Mouse (Mus musculus): ENCODE data around the gene Rnf144a. TPM values are rescaled to one million over a fixed set of nuclear protein-coding genes. Genes with fewer than 3 reads are reported as not detected.

The Rnf144a gene
- total RNA-seq, 2 experiments from 2014 or later: 29.9 to 31.8 TPM

DNA sequence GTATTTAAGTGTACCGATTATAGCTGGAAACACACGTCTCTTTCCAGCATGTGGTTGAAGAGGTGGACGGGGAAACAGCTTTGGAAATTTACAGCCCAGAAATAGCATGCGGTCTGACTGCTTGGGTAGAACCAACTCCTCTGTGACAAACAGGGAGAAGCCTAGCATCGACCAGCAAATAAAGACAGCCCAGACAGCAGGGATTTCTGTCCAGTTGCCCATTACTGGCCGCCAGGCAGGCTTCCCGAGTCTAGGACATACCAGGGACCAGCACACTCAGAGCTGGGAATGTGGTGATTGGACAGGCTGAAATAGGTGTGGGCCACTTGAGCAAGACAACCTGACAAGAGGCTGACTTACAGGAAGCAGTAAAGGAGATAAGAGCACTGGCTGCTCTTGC lies 35.3 kb downstream of the Rnf144a start:
- intact Hi-C loops (cut with DNase I): no loop called here
- DNase-seq: no peak

GRCm38 (mm10) chr12:26377691-26378090 lies 37.4 kb downstream of the Rnf144a start:
- intact Hi-C loops (cut with DNase I): no loop called here
- DNase-seq: no peak

DNA sequence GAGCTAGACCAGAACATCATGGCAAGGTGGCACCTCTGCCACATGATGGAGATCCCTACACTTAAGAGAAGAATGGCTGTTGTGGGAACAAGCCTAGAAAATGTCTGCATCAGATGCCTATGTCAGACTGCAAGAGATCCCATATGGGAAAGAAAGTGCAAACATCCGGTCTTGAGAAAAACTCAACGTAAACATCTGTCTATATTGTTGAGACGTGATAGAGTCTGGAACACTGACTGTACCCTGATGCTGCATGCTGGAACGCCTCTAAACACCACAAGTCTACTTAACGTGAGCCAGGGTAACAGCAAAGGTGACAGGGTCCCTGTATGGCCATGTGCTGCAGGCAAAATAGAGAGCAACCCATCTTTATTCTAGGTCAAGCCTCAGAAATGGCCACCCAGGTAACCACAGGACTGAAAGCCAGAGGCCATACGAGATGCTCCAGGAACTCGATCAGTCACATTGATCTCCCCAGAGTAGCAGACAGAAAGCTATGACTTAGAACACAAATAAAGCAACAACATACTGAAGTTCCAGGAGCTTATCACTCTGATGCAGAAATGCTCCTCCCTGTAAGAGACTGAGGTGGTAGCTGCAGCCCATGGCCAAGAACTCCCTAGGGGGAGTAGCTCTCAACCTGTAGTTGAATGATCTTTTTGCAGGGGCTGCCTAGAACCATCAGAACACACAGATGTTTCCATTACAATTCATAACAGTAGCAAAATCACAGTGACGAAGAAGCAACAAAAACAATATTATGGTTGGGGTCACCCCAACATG lies 38.3 kb downstream of the Rnf144a start:
- DNase-seq: no peak
- intact Hi-C loops (cut with DNase I): no loop called here

DNA sequence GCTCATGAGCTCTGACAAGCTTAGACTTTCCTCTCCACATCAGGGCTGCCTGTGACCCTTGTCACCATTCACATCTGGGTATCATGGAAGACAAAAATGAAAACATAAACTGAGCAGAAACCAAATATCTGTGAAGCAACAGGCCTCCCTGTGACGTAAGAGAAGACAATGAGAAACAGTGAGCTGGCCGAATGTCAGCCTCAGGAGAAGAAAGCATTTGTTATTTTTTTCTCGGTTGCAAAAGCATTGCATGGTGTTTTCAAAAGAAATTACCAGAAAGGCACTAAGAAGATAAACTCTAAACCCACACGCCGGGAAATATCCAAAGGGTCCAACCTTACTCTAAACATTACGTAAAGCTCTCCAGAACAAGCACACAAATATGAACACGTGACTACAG lies 41.3 kb downstream of the Rnf144a start:
- no peak for DNase-seq
- intact Hi-C loops (cut with DNase I): no loop called here

DNA sequence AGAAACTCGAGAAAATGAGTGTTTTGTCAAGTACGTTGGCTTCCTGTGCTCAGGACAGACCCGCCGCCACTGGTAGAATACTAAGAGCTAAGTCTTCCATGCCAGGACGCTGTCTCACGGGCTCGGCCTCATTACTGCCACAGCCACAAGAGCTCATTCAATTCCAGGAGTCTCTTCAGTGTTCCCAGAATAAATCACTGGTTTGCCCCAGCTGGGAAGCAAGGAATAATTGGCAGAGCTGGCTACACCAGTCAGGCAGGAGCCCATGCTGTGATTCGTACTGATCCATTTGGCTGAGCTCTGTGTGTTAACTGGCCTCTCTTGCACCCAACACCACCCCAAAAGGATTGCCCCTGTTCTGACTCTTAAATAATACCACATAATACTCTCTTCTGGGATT lies 45.0 kb downstream of the Rnf144a start:
- no peak for DNase-seq

GRCm38 (mm10) chr12:26367361-26367760 lies 47.7 kb downstream of the Rnf144a start:
- intact Hi-C loops (cut with DNase I): loop anchor here (5.0 kb wide), 1 partner anchor 40 kb away; no protein-coding TSS in a partner anchor
- peak; percentile 33 to 35 for DNase-seq

More for the DNA sequence above, 45.0 kb downstream of the Rnf144a start:
- intact Hi-C loops (cut with DNase I): no loop called here

DNA sequence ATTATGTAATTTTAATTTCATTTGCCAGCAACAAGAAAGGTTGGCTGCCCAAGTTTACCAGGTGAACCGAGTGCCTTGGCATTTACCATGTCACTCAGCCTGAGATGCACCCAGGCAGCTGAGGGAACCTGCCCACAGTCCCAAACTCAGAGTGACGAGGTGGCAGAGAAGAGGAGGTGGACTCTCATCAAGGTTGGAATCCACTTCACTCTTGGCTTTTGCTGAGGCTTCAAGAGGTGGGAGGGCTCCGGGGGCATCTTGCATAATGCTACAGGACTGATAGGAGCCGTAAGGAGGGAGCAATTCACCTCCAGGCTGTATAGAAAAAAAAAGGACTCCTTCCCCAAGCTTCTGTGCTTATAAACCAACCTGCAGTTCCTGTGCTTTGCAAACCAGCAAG lies 48.7 kb downstream of the Rnf144a start:
- no peak for DNase-seq
- intact Hi-C loops (cut with DNase I): loop anchor here (5.0 kb wide), 1 partner anchor 39 kb away; no protein-coding TSS in a partner anchor

DNA sequence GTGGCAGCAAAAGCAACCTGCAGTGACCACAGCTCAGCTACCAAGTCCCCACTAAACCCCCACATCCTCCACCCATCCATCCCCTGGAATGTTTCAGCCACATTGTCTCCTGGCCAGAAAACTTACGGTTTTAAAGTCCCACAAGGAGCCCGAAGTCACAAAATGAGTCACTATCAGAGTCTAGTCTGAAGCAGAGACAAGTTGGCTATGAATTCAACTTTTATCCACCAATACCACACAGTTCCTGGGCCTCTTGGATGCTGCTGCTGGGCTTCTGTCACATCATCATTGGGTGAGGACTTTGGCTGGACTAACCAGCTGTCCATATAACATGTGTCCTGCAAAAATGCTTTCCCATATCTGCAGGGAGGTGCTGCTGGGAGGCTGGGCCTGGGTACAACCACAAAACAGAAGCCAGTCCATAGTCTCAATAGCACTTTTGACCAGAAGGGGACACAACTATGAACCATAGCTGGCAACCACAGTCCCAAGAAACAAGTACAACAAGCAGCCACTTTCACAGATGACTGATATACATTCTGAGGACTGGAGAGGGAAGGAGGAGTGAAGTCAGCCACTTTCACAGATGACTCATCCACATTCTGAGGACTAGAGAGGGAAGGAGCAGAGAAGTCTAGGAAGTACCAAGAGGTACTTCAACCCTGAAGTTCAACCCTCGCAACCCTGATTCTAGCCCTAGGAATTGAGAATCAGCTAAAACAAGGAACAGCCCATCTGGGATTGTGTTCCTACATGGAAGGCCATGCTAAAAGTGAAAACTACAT lies 49.3 kb downstream of the Rnf144a start:
- DNase-seq: no peak
- intact Hi-C loops (cut with DNase I): loop anchor here (5.0 kb wide), 1 partner anchor 38 kb away; no protein-coding TSS in a partner anchor

GRCm38 (mm10) chr12:26364822-26365221 lies 50.2 kb downstream of the Rnf144a start:
- intact Hi-C loops (cut with DNase I): loop anchor here (5.0 kb wide), 1 partner anchor 38 kb away; no protein-coding TSS in a partner anchor
- DNase-seq: no peak

DNA sequence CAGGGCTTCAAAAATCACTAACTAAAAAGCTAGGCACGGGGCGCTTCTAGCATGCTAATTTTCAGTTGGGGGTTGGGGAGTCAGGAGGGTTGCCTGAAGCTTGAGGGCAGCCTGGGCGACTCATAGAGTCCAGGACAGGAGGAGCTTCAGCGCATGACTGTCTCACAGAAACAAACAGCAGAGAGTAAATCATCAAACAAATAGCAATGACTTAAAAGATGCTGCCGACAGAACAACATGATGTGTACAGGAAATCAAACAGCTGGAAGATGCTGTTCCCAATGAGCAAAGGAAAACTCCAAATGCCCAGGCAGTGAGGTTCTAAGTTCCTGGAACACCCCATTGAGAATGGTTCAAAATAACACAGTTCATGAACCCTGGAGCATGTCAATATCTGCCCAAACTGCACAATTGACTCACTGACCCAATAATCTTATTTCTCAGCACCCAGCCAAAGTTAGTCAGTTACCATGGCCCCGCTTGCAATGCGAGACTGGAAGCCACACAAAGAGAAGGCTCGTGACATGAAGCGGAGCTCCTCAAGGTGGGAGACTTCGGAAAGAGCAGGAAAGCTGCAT lies 54.0 kb downstream of the Rnf144a start:
- intact Hi-C loops (cut with DNase I): no loop called here
- DNase-seq: no peak

GRCm38 (mm10) chr12:26359817-26360216 lies 55.2 kb downstream of the Rnf144a start:
- intact Hi-C loops (cut with DNase I): loop anchor here (5.0 kb wide), 1 partner anchor 43 kb away; no protein-coding TSS in a partner anchor
- DNase-seq: peak; percentile 42 to 45

- no peak for DNase-seq
- intact Hi-C loops (cut with DNase I): loop anchor here (5.0 kb wide), 1 partner anchor 42 kb away; no protein-coding TSS in a partner anchor
These were observed 55.8 kb downstream of the Rnf144a start for GRCm38 (mm10) chr12:26359241-26359640.

- no peak for DNase-seq
- intact Hi-C loops (cut with DNase I): loop anchor here (2.0 to 5.0 kb wide), 2 partner anchors 40 to 58 kb away; partner anchors contain the start of gene Rnf144a
These were observed 57.8 kb downstream of the Rnf144a start for GRCm38 (mm10) chr12:26357246-26357645.

- intact Hi-C loops (cut with DNase I): loop anchor here (2.0 to 5.0 kb wide), 2 partner anchors 39 to 59 kb away; partner anchors contain the start of gene Rnf144a
- peak; percentile 68 to 75 for DNase-seq
These were observed 58.9 kb downstream of the Rnf144a start for GRCm38 (mm10) chr12:26356191-26356590.

DNA sequence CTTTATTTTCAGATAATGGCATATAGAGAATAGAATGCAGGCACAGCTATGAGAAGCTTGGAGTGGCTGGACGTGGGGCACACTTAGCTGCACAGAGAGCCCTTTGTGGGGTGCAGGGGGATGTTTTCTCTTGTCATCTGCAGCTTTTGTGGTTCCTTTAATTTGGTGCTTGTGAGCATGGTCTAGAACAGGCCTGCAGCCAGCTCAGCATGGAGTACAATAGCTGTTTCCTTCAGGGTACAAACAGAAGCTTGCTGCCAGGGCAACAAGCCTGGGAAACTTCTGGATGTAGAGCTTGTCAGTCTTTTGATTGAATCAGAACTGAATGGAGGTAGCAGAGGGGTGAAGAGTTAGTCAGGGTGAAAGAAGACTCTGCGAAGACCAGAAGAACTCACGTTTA lies 63.7 kb downstream of the Rnf144a start:
- intact Hi-C loops (cut with DNase I): no loop called here
- no peak for DNase-seq

GRCm38 (mm10) chr12:26344408-26344807 lies 70.6 kb downstream of the Rnf144a start:
- DNase-seq: no peak
- intact Hi-C loops (cut with DNase I): no loop called here

- intact Hi-C loops (cut with DNase I): no loop called here
- DNase-seq: no peak
These were observed 71.9 kb downstream of the Rnf144a start for GRCm38 (mm10) chr12:26343131-26343530.

- intact Hi-C loops (cut with DNase I): no loop called here
These were observed 72.4 kb downstream of the Rnf144a start for GRCm38 (mm10) chr12:26342663-26343062.

GRCm38 (mm10) chr12:26342086-26342485 lies 73.0 kb downstream of the Rnf144a start:
- DNase-seq: no peak
- intact Hi-C loops (cut with DNase I): no loop called here

More at GRCm38 (mm10) chr12:26342663-26343062, 72.4 kb downstream of the Rnf144a start:
- no peak for DNase-seq

- no peak for DNase-seq
- intact Hi-C loops (cut with DNase I): no loop called here
These were observed 74.4 kb downstream of the Rnf144a start for GRCm38 (mm10) chr12:26340621-26341020.

GRCm38 (mm10) chr12:26339886-26340285 lies 75.2 kb downstream of the Rnf144a start:
- intact Hi-C loops (cut with DNase I): no loop called here
- DNase-seq: no peak

Data from heart, postnatal 14 days (tissue).